Comparison of ENCODE assay signal across 24 mouse cellular contexts in the genomic region with DNA sequence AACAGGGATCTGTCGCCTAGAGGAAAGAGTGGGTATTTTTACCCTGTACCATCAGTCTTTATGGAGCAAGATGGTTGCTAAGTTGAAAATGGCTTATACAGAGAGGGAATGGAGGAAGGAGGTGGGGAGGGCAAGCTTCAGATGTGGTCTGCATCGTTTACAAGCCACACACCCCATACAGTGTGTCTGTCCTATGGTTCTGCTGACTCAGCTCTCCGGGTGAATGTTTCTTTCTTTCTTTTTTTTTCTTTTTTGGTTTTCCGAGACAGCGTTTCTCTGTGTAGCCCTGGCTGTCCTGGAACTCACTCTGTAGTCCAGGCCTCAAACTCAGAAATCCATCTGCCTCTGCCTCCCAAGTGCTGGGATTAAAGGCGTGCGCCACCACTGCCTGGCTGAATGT.
"Had no signal": no experiment of that assay in that cellular context is flagged by ENCODE, and none has a peak within 500 bp of the region (broad histone marks: within the 10 kb centered on the region; RNA-seq: fewer than 3 reads in every experiment).

No protein-coding gene starts in this region.

- H3K9ac ChIP-seq: kidney, embryonic 15.5 days; limb, embryonic 15.5 days; liver, embryonic 15.5 days; lung, embryonic 15.5 days; midbrain, embryonic 13.5 days; neural tube, embryonic 13.5 days; stomach, embryonic 15.5 days had no signal

- H3K4me3 ChIP-seq: kidney, embryonic 15.5 days; limb, embryonic 15.5 days; liver, embryonic 15.5 days; lung, embryonic 15.5 days; megakaryocyte, embryonic 14.5 days; midbrain, embryonic 10.5 days; midbrain, embryonic 13.5 days; myocyte; neural tube, embryonic 13.5 days; stomach, embryonic 15.5 days had no signal

- H3K9me3 ChIP-seq: kidney, embryonic 15.5 days; limb, embryonic 15.5 days; liver, embryonic 15.5 days; lung, embryonic 15.5 days; megakaryocyte, embryonic 14.5 days; midbrain, embryonic 10.5 days; midbrain, embryonic 13.5 days; neural tube, embryonic 13.5 days; stomach, embryonic 15.5 days had no signal

- H3K4me1 ChIP-seq: midbrain, embryonic 10.5 days; midbrain, embryonic 13.5 days; neural tube, embryonic 13.5 days; stomach, embryonic 15.5 days had no signal

- H3K4me2 ChIP-seq: kidney, embryonic 15.5 days; limb, embryonic 15.5 days; liver, embryonic 11.5 days; liver, embryonic 15.5 days; lung, embryonic 15.5 days; midbrain, embryonic 13.5 days; neural tube, embryonic 13.5 days; stomach, embryonic 15.5 days had no signal

- DNase-seq: kidney, adult 11 months; kidney, adult 8-10 months; kidney, postnatal 10 days; kidney, postnatal 36 days; layer of hippocampus, adult 9-11 months; lung, adult 18-20 months; lung, postnatal 10 days; lung, postnatal 36 days; retina, postnatal 1 day; right cerebral cortex, postnatal 25 days; spleen, adult 18-20 months; thymus, postnatal 25 days had no signal

- H3K27ac ChIP-seq: kidney, embryonic 15.5 days; limb, embryonic 15.5 days; liver, embryonic 15.5 days; lung, embryonic 15.5 days; midbrain, embryonic 10.5 days; midbrain, embryonic 13.5 days; neural tube, embryonic 13.5 days; stomach, embryonic 15.5 days had no signal

- ATAC-seq: midbrain, embryonic 13.5 days; midbrain, embryonic 16.5 days had no signal

- H3K27me3 ChIP-seq: kidney, embryonic 15.5 days; limb, embryonic 15.5 days; liver, embryonic 15.5 days; lung, embryonic 15.5 days; midbrain, embryonic 13.5 days; neural tube, embryonic 13.5 days; stomach, embryonic 15.5 days had no signal
